Comparison of ENCODE assay signal across 14 mouse cellular contexts in genomic region chr4:43402212-43402611, GRCm38 (mm10). TPM values are rescaled to one million over a fixed set of nuclear protein-coding genes. Genes with fewer than 3 reads are reported as not detected.
DNase-seq lines count a peak whose midpoint lies in the region; ATAC-seq and TF ChIP-seq lines count a peak whose summit lies in the region.
"Had no signal": no experiment of that assay in that cellular context is flagged by ENCODE, and none has a peak within 500 bp of the region (broad histone marks: within the 10 kb centered on the region; RNA-seq: fewer than 3 reads in every experiment).

No protein-coding gene starts in this region.

- DNase-seq in adrenal gland, adult (ENCODE audit: inconsistent age in 2 of 2, low spot score in 1 of 2) = peak; percentile 72 to 85
- no peak for DNase-seq in adrenal gland, postnatal 4 days (ENCODE audit: low spot score in 2 of 2)
- no peak for DNase-seq in lung, embryonic 14.5 days
- DNase-seq in lung, postnatal 14 days = no peak
- DNase-seq in heart, embryonic 10.5 days (ENCODE audit: low spot score) = peak; percentile 50
- DNase-seq in frontal cortex, adult 2 months (ENCODE audit: extremely low spot score in 1 of 2, low spot score in 1 of 2) = no peak
- DNase-seq: cerebellum, adult 11-12 months had no signal

- TF ChIP-seq CTCF in lung, embryonic 14.5 days (IDR thresholded peaks at IDR 0.05; ENCODE audit: low read depth) = no peak
- no peak for TF ChIP-seq CTCF in small intestine, adult 2 months (IDR thresholded peaks at IDR 0.05; ENCODE audit: extremely low read depth, insufficient read length, insufficient replicate concordance, low read depth, low read length)

- WGBS in lung, embryonic 14.5 days = 51% methylated on average over 9 of the region's 9 CpGs
- 73% methylated on average over 9 of the region's 9 CpGs for WGBS in heart, embryonic 10.5 days
- 45% methylated on average over 9 of the region's 9 CpGs for WGBS in small intestine, adult 2 months

- H3K9ac ChIP-seq in lung, embryonic 14.5 days = 0 out of 2 replicates have a peak overlapping the region, but pooled peaks have one; percentile 13

- no peak overlapping the region for H3K4me3 ChIP-seq in lung, embryonic 14.5 days (ENCODE audit: low read depth, low read length)
- no peak overlapping the region for H3K4me3 ChIP-seq in heart, embryonic 10.5 days
- no peak overlapping the region for H3K4me3 ChIP-seq in small intestine, adult 2 months (ENCODE audit: low read depth, low read length)
- H3K4me3 ChIP-seq: erythroblast, embryonic 14.5 days; hindbrain, embryonic 10.5 days had no signal

- TF ChIP-seq POLR2A in small intestine, adult 2 months (IDR thresholded peaks at IDR 0.05; ENCODE audit: low read depth, low read length) = no peak

- peak overlapping the region; percentile 25; the same call in 1 of the 2 replicates for H3K4me2 ChIP-seq in lung, embryonic 14.5 days

- ATAC-seq in lung, embryonic 14.5 days (ENCODE audit: insufficient read depth) = no peak
- ATAC-seq in CD4-positive, CD25-positive, alpha-beta regulatory T cell, adult 4 months = no peak
- ATAC-seq: Patski had no signal

- no peaks in the 10 kb centered on the region for H3K36me3 ChIP-seq in lung, embryonic 14.5 days (ENCODE audit: insufficient read depth)
- H3K36me3 ChIP-seq in heart, embryonic 10.5 days = no peaks in the 10 kb centered on the region
- no peaks in the 10 kb centered on the region for H3K36me3 ChIP-seq in small intestine, adult 2 months (ENCODE audit: control insufficient read depth, insufficient read depth, low read length)
- H3K36me3 ChIP-seq: hindbrain, embryonic 10.5 days had no signal

- peak overlapping the region; percentile 30; the same call in 1 of the 2 replicates for H3K27ac ChIP-seq in lung, embryonic 14.5 days (ENCODE audit: low read depth)
- H3K27ac ChIP-seq in heart, embryonic 10.5 days = no peak overlapping the region
- H3K27ac ChIP-seq in small intestine, adult 2 months (ENCODE audit: insufficient read depth, low read depth, low read length) = peak overlapping the region; percentile 73

- H3K4me1 ChIP-seq in lung, embryonic 14.5 days (ENCODE audit: insufficient read depth) = peaks cover 36% of the 10 kb centered on the region
- H3K4me1 ChIP-seq in heart, embryonic 10.5 days = peaks cover 70% of the 10 kb centered on the region
- H3K4me1 ChIP-seq in small intestine, adult 2 months (ENCODE audit: control insufficient read depth, insufficient read depth, insufficient read length, low read length) = peaks cover 9% of the 10 kb centered on the region; the same call in 1 of the 2 replicates

- H3K27me3 ChIP-seq in lung, embryonic 14.5 days (ENCODE audit: insufficient read depth, low read length) = no peaks in the 10 kb centered on the region
- no peaks in the 10 kb centered on the region for H3K27me3 ChIP-seq in heart, embryonic 10.5 days (ENCODE audit: insufficient read depth, poor library complexity, severe bottlenecking)
- no peaks in the 10 kb centered on the region for H3K27me3 ChIP-seq in small intestine, adult 2 months (ENCODE audit: control insufficient read depth, insufficient read depth, low read length)
- H3K27me3 ChIP-seq: Patski had no signal

- H3K9me3 ChIP-seq in lung, embryonic 14.5 days (ENCODE audit: low read depth, low read length) = no peaks in the 10 kb centered on the region
- H3K9me3 ChIP-seq in heart, embryonic 10.5 days = no peaks in the 10 kb centered on the region
- H3K9me3 ChIP-seq: hindbrain, embryonic 10.5 days had no signal

RNA-seq across cellular contexts. Expression of gene Rusc2, which starts 20.4 kb away (rescaled TPM):
- total RNA-seq in adrenal gland, postnatal 4 days (2021) = 10 to 100 TPM; 29.7 to 34.5 TPM
- polyA plus RNA-seq in lung, embryonic 14.5 days (2014; fragmentation: Nextera tagmentation; extraction: Ambion mirVana) = 5.0 and 5.8 TPM in 2 replicates
- polyA plus RNA-seq in heart, embryonic 10.5 days (2016; fragmentation: Nextera tagmentation; extraction: Ambion mirVana) = 9.9 and 11.2 TPM in 2 replicates
- polyA plus RNA-seq in small intestine, adult 2 months (2012; rRNA removed) = 9.4 and 11.2 TPM in 2 replicates
- polyA plus RNA-seq in CD4-positive, CD25-positive, alpha-beta regulatory T cell, adult 4 months (2017; shearing (Covaris generic)) = not detected
- 60.0 and 64.5 TPM in 2 replicates for polyA plus RNA-seq in frontal cortex, adult 2 months (2012; rRNA removed)

RNA-seq across cellular contexts. Expression of gene Fam166b, which starts 26.7 kb away (rescaled TPM):
- total RNA-seq in adrenal gland, postnatal 4 days (2021) = under 1 TPM in 1 of 2 experiments, not detected in 1; 0.25 TPM
- 0.32 and 0.34 TPM in 2 replicates for polyA plus RNA-seq in lung, embryonic 14.5 days (2014; fragmentation: Nextera tagmentation; extraction: Ambion mirVana)
- polyA plus RNA-seq in heart, embryonic 10.5 days (2016; fragmentation: Nextera tagmentation; extraction: Ambion mirVana) = not detected in 2 replicates
- polyA plus RNA-seq in small intestine, adult 2 months (2012; rRNA removed) = 0.24 TPM in 1 of 2 replicates, not detected in the other
- polyA plus RNA-seq in CD4-positive, CD25-positive, alpha-beta regulatory T cell, adult 4 months (2017; shearing (Covaris generic)) = not detected
- 1.1 and 1.2 TPM in 2 replicates for polyA plus RNA-seq in frontal cortex, adult 2 months (2012; rRNA removed)
- polyA plus RNA-seq: liver, embryonic 16.5 days had no signal

RNA-seq across cellular contexts. Expression of gene Tesk1, which starts 39.5 kb away (rescaled TPM):
- total RNA-seq in adrenal gland, postnatal 4 days (2021) = 10 to 100 TPM; 57.3 to 60.5 TPM
- polyA plus RNA-seq in lung, embryonic 14.5 days (2014; fragmentation: Nextera tagmentation; extraction: Ambion mirVana) = 12.6 and 15.9 TPM in 2 replicates
- polyA plus RNA-seq in heart, embryonic 10.5 days (2016; fragmentation: Nextera tagmentation; extraction: Ambion mirVana) = 5.0 and 6.3 TPM in 2 replicates
- polyA plus RNA-seq in small intestine, adult 2 months (2012; rRNA removed) = 45.8 and 77.6 TPM in 2 replicates
- polyA plus RNA-seq in CD4-positive, CD25-positive, alpha-beta regulatory T cell, adult 4 months (2017; shearing (Covaris generic)) = 1 to 10 TPM in 1 of 2 experiments, under 1 TPM in 1; 0.37 to 1.7 TPM
- polyA plus RNA-seq in frontal cortex, adult 2 months (2012; rRNA removed) = 70.5 and 78.2 TPM in 2 replicates

RNA-seq across cellular contexts. Expression of gene Cd72, which starts 52.2 kb away (rescaled TPM):
- total RNA-seq in adrenal gland, postnatal 4 days (2021) = 1 to 10 TPM in 1 of 2 experiments, under 1 TPM in 1; 0.95 to 2.1 TPM
- polyA plus RNA-seq in lung, embryonic 14.5 days (2014; fragmentation: Nextera tagmentation; extraction: Ambion mirVana) = 3.2 TPM in 2 replicates
- 0.70 and 1.4 TPM in 2 replicates for polyA plus RNA-seq in heart, embryonic 10.5 days (2016; fragmentation: Nextera tagmentation; extraction: Ambion mirVana)
- 2.8 and 11.4 TPM in 2 replicates for polyA plus RNA-seq in small intestine, adult 2 months (2012; rRNA removed)
- polyA plus RNA-seq in CD4-positive, CD25-positive, alpha-beta regulatory T cell, adult 4 months (2017; shearing (Covaris generic)) = 100 to 1,000 TPM; 132 to 166 TPM
- polyA plus RNA-seq in frontal cortex, adult 2 months (2012; rRNA removed) = 0.64 and 1.6 TPM in 2 replicates
- total RNA-seq: layer of hippocampus, postnatal 10 days had no signal

Comparison
In these comparisons a context has a peak if more than half of its experiments do, and no peak if none do; other contexts are left out.
1. DNase-seq: peak in adrenal gland, adult (2 of 2) and heart, embryonic 10.5 days (single experiment); none in adrenal gland, postnatal 4 days (0 of 2), lung, embryonic 14.5 days (single experiment), lung, postnatal 14 days (single experiment) and frontal cortex, adult 2 months (0 of 2).